Mouse (Mus musculus) E14TG2a.4 (cell line): ENCODE results near the gene Dync1li2.

Source experiments
- H3K27me3 ChIP-seq: 2 replicates; pipeline ENCODE4 v1.6.1; 2014; ENCODE audit warnings: low read length, control low read depth; ENCODE audit not compliant: insufficient read depth
- H3K36me3 ChIP-seq: 2 replicates; pipeline ENCODE4 v1.6.1; 2014; ENCODE audit warnings: low read length, control low read depth; ENCODE audit not compliant: insufficient read depth
- H3K4me1 ChIP-seq: replicated peaks from 2 replicates; pipeline ENCODE4 v1.6.1; 2014; ENCODE audit warnings: low read depth, low read length, control low read depth
- H3K4me3 ChIP-seq: replicated peaks from 2 replicates; pipeline ENCODE4 v1.5.1; 2014; ENCODE audit warnings: mild to moderate bottlenecking, low read length
- H3K9me3 ChIP-seq: 2 replicates; pipeline ENCODE4 v1.6.1; 2014; ENCODE audit warnings: low read length, control low read depth
- CTCF ChIP-seq: conservative IDR thresholded peaks from 2 replicates; pipeline ENCODE4 v1.5.1; 2014; ENCODE audit warnings: low read length
- NANOG ChIP-seq: IDR thresholded peaks from 2 replicates; pipeline ENCODE4 v1.6.1; 2014; ENCODE audit warnings: borderline replicate concordance, low read length, mixed read lengths
- POU5F1 ChIP-seq: IDR thresholded peaks from 2 replicates; pipeline ENCODE4 v1.6.1; 2014; ENCODE audit warnings: low read length, borderline replicate concordance

Gene Dync1li2

DNA sequence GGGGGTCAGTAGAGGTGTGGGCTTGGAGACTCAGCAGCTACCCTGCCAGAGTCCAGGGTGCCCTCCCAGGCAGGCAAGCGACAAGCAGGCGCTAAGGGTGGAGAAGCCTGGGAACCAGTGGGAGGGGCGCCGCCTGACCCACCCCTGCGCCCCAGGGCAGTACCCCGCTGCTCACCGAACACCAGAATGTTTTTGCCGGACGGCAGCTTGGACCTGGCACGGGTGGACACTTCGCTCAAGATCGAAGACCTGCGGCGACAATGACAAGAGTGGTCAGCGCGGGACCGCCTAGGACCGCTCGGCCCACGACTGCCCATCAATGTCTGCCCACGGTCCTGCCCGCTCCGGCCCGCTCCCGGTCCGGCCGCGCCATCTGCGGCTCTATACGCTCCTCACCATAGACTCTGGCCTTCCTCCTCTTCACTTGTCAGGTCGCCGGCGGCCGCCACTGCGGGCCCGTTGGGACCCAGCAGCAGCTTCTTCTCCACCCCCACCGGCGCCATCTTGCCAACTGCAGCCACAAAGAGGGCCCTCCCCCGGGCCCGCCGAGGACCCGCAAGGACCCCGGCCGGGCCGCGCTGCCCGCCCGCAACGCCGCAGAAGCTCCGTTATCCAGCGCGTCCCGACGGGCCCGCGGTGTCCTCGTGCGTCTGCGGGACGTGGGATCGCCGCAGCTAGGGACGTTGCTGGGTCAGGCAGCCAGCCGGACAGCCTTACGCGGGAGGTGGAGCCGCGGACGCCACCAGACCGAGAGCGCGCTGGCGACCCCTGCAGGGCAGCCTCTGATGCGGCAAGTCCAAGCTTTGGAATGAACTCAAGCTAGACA lies at the start of gene Dync1li2:
Gene Dync1li2 (minus strand): TSS at position 749 of the 826 bp plus-strand sequence.
- Histone ChIP-seq H3K36me3 (peaks cover 36% of the 10 kb centered on the region), H3K4me3 (peak within 1 kb of the TSS; percentile 99), H3K9me3 (no peaks in the 10 kb centered on the region), H3K4me1 (peaks cover 42% of the 10 kb centered on the region), H3K27me3 (no peaks in the 10 kb centered on the region)
- TF ChIP-seq CTCF, result peak; percentile 40
- no peak for TF ChIP-seq POU5F1

- Histone ChIP-seq H3K9me3 (no peaks in the 10 kb centered on the region), H3K4me3 (no peak overlapping the region), H3K27me3 (no peaks in the 10 kb centered on the region), H3K36me3 (no peaks in the 10 kb centered on the region), H3K4me1 (no peaks in the 10 kb centered on the region)
- no peak for TF ChIP-seq POU5F1
- no peak for TF ChIP-seq CTCF
Observed at GRCm38 (mm10) chr8:104479091-104479490, 36.2 kb upstream of the Dync1li2 start.

DNA sequence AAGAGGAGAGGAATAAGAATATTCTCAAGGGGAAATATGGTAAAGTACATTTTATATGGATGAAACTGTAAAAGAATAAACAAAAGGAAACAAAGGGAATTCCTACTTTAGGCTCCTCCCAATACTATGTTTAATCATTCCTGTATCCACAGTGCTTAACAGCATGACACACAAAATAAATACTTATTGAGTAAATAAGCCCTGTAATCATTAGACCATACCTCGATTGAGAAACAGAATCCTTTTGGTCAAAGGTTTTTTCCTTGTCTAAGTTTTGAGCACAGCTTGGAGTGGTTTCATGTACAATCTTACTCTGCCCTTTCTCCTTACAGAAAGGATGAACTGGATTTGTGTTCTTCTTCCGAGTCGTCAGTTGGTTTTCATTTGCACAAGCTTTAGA lies 29.6 kb upstream of the Dync1li2 start:
- Histone ChIP-seq H3K27me3 (no peaks in the 10 kb centered on the region), H3K4me1 (no peaks in the 10 kb centered on the region), H3K4me3 (no peak overlapping the region), H3K9me3 (no peaks in the 10 kb centered on the region), H3K36me3 (no peaks in the 10 kb centered on the region)
- no peak for TF ChIP-seq NANOG
- no peak for TF ChIP-seq POU5F1
- TF ChIP-seq CTCF, result no peak

DNA sequence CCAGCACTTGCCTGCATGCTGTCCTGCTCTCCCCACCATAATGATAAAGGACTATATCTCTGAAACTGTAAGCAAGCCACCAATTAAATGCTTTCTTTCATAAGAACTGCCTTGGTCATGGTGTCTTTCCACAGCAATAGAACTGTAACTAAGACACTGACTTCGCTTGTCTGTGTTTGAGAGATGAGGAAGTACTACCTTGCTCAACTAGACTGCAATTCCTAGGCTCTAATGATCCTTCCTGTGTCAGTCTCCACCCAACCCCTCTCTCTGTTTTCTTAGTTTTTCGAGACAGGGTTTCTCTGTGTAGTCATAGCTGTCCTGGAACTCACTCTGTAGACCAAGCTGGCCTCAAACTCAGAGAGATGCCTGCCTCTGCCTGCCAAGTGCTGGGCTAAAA lies 24.6 kb upstream of the Dync1li2 start:
- H3K4me1 ChIP-seq, result no peaks in the 10 kb centered on the region
- TF ChIP-seq POU5F1 (no peak), NANOG (no peak), CTCF (no peak)
- H3K9me3 ChIP-seq, result peaks cover 5% of the 10 kb centered on the region
- H3K36me3 ChIP-seq, result no peaks in the 10 kb centered on the region
- no peak overlapping the region for H3K4me3 ChIP-seq
- no peaks in the 10 kb centered on the region for H3K27me3 ChIP-seq

GRCm38 (mm10) chr8:104452177-104452576 lies 9.3 kb upstream of the Dync1li2 start:
- TF ChIP-seq NANOG, result no peak
- no peak for TF ChIP-seq POU5F1
- no peak for TF ChIP-seq CTCF
- Histone ChIP-seq H3K36me3 (no peaks in the 10 kb centered on the region), H3K4me3 (no peak overlapping the region), H3K27me3 (no peaks in the 10 kb centered on the region), H3K9me3 (no peaks in the 10 kb centered on the region; the same call in 1 of the 2 replicates), H3K4me1 (no peaks in the 10 kb centered on the region)

DNA sequence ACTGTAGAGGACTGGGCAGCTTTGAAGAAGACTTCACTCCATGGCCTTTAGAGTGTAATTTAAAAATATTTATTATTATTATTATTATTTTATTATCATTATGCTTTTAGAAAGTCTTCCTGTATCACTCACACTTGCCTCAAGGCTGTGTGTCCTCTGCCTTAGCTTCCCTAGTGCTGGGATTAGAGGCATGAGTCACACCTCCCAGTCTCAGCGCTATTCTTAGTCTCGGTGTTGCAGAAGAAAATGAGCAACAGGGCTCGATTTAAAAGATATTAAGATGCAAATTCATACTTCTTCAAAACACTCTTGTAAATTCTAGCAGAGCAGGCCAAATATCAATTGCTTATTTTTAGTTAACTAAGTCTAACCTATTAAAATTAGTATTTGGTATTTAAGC lies 5.9 kb upstream of the Dync1li2 start:
- H3K4me1 ChIP-seq, result no peaks in the 10 kb centered on the region
- H3K27me3 ChIP-seq, result no peaks in the 10 kb centered on the region
- H3K9me3 ChIP-seq, result no peaks in the 10 kb centered on the region
- H3K36me3 ChIP-seq, result no peaks in the 10 kb centered on the region
- no peak overlapping the region for H3K4me3 ChIP-seq
- TF ChIP-seq NANOG (no peak), CTCF (no peak), POU5F1 (no peak)

- H3K9me3 ChIP-seq, result no peaks in the 10 kb centered on the region
- peaks cover 3% of the 10 kb centered on the region for H3K36me3 ChIP-seq
- no peak overlapping the region for H3K4me3 ChIP-seq
- H3K27me3 ChIP-seq, result no peaks in the 10 kb centered on the region
- H3K4me1 ChIP-seq, result peaks cover 16% of the 10 kb centered on the region
- TF ChIP-seq NANOG (no peak), POU5F1 (no peak), CTCF (no peak)
Observed at GRCm38 (mm10) chr8:104446016-104446415, 3.2 kb upstream of the Dync1li2 start.

- Histone ChIP-seq H3K36me3 (peaks cover 10% of the 10 kb centered on the region), H3K4me1 (peaks cover 24% of the 10 kb centered on the region), H3K27me3 (no peaks in the 10 kb centered on the region), H3K9me3 (no peaks in the 10 kb centered on the region), H3K4me3 (no peak overlapping the region)
- TF ChIP-seq CTCF (no peak), POU5F1 (no peak), NANOG (no peak)
Observed at GRCm38 (mm10) chr8:104445248-104445647, 2.4 kb upstream of the Dync1li2 start.

DNA sequence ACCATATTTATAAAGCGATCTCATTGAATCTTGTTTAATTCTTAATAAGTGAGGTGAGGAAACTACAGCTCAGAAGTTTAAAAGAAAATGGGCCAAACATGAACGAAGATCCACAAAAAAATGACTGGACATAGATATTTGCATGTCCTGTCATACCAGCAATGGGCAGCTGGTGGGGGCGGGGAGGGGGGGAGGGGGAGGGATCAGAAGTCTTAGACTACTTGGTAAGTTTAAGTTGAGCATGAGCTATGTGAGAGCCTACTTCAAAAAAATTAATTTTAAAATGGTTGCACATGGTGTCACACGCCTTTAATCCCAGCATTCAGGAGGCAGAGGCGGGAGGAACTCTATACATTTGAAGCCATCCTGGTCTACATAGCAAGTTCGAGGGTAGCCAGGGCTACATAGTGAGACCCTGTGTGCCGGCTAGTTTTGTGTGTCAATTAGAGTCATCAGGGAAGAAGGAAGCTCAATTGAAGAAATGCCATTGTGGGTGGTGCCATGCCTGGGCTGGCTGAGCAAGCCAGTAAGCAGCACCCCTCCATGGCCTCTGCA lies 355 bp upstream of the Dync1li2 start:
- H3K27me3 ChIP-seq, result no peaks in the 10 kb centered on the region
- no peaks in the 10 kb centered on the region for H3K9me3 ChIP-seq
- peak overlapping the region; percentile 99 for H3K4me3 ChIP-seq
- H3K36me3 ChIP-seq, result peaks cover 31% of the 10 kb centered on the region
- TF ChIP-seq NANOG (no peak), POU5F1 (no peak), CTCF (no peak)
- peaks cover 41% of the 10 kb centered on the region for H3K4me1 ChIP-seq
